Mouse (Mus musculus): Measurements from ENCODE around the gene Gm4881.
A peak's percentile ranks its signal among the peaks of the same experiment; 100 is the strongest.

DNA sequence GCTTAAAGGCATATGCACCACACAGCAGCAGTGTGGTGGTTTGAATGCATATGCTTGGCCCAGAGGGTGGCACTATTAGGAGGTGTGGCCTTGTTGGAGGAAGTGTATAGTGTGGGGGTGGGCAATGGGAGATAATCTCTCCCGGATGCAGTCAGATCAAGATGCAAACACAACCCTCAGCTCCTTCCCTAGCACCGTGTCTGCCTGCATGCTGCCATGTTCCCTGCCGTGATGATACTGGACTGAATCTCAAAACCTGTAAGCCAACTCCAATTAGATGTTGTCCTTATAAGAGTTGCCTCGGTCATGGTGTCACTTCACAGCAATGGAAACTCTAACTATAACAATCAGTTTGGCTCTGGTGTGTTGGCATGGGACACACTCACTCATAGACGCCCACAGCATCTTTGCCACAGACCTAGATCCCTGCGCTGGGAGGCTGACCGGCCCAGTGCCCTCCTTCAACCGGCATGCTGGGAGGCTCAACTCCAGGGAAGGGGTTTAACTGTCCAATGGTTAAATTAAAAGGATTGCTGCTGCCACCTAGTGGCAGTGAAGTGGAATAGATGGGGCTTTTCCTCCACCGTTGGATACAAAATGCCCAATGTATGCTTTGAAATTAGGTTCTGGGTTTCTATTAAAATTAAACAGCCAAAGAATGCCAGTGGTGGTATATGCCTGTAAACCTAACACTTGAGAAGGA, 30.8 kb upstream of the Gm4881 start:
- TF ChIP-seq CTCF (IDR thresholded peaks at IDR 0.05; ENCODE audit: low read depth) (peak; percentile 81), EP300 (IDR thresholded peaks at IDR 0.05; ENCODE audit: low read depth) (no peak)

Data from liver, postnatal 0 days (tissue).